Mouse (Mus musculus) monocyte, adult 5-6 weeks (primary cell): ENCODE measurements around the gene Nup107. TPM values are rescaled to one million over a fixed set of nuclear protein-coding genes. Genes with fewer than 3 reads are reported as not detected.

Experiments used
- ATAC-seq: fragments of 153-309, 156-312 bp; replicated peaks from 2 replicates; pipeline ENCODE4 v1.8.0; 2017; ENCODE audit warnings: mild to moderate bottlenecking; ENCODE audit not compliant: low TSS enrichment, insufficient number of reproducible peaks, severe bottlenecking, poor library complexity, low FRiP score
- total RNA-seq: library from RNA; stranded (forward); fragments of 200-1000, 200-491, 200-594 nt; gene quantifications from 3 replicates; pipeline ENCODE4 v1.2.3, GENCODE M21; 2017

The Nup107 gene
- total RNA-seq, 1 experiment from 2014 or later = 83.6 TPM

DNA sequence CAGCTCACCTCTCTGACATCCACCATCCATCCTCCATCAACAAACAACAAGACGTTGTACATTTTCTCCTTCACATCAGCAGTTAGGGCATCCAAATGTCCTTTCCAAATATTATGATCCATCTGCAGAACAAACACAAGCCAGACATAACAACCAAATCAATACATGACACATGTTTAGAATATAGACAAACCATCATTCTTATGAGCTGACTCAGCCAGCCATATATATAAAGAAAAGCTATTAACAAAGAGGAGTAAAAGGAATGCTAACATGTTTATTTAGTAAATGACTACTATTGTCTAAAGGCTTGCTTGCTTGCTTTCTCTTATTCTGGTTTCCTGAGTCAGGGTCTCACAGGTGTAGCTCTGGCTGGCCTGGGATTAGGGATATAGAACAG lies 35.2 kb downstream of the Nup107 start:
- no peak for ATAC-seq

- no peak for ATAC-seq
These were observed 35.7 kb downstream of the Nup107 start for GRCm38 (mm10) chr10:117756784-117757183.

GRCm38 (mm10) chr10:117755799-117756467 lies 36.6 kb downstream of the Nup107 start:
- 0 out of 2 replicates have a peak, but pooled peaks have one; percentile 12 for ATAC-seq

GRCm38 (mm10) chr10:117755086-117755798 lies 37.3 kb downstream of the Nup107 start:
- ATAC-seq = peak; percentile 63; the same call in 1 of the 2 replicates

- no peak for ATAC-seq
These were observed 37.9 kb downstream of the Nup107 start for GRCm38 (mm10) chr10:117754609-117754940.

- ATAC-seq = no peak
These were observed 38.5 kb downstream of the Nup107 start for GRCm38 (mm10) chr10:117753711-117754608.

- no peak for ATAC-seq
These were observed 39.5 kb downstream of the Nup107 start for GRCm38 (mm10) chr10:117752851-117753647.

GRCm38 (mm10) chr10:117752304-117752821 lies 40.1 kb downstream of the Nup107 start:
- no peak for ATAC-seq

GRCm38 (mm10) chr10:117751744-117752143 lies 40.8 kb downstream of the Nup107 start:
- ATAC-seq = no peak

GRCm38 (mm10) chr10:117751282-117751610 lies 41.3 kb downstream of the Nup107 start:
- ATAC-seq = no peak

GRCm38 (mm10) chr10:117750529-117751281 lies 41.8 kb downstream of the Nup107 start:
- ATAC-seq = no peak

- no peak for ATAC-seq
These were observed 42.6 kb downstream of the Nup107 start for GRCm38 (mm10) chr10:117749787-117750343.

- ATAC-seq = no peak
These were observed 43.3 kb downstream of the Nup107 start for GRCm38 (mm10) chr10:117749050-117749686.

DNA sequence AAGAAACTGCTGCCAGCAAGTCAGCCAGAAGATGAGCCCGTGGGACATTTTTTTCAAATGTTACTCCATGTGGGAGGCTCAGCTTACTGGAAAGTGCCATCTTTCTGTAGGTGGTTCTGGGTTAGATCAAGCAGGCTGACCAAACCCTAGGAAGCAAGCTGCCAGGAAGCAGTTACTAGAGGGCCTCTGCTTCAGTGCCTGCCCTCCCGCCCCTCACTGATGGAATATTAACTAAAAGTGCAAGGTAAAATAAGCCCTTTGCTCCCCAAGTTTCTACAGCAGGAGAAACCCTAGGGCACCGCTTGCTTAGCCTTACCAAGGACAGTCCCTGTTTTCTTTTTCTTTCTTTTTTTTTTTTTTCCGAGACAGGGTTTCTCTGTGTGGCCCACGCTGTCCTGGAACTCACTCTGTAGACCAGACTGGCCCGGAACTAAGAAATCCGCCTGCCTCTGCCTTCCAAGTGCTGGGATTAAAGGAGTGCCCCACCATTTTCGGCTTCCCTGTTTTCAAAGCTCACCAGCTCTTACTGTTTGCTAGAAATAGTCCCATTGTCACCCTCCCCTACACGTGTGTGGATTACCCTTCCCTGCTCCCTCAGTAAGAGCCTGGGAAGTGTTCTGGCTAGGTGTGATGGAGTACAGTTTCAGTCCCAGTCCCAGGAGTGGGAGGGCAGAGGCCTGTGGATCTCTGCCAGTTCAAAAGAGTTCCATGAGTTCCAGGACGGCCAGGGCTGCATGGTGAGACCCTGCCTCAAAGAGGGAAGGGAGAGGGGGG lies 44.0 kb downstream of the Nup107 start:
- ATAC-seq = no peak

GRCm38 (mm10) chr10:117747711-117748110 lies 44.8 kb downstream of the Nup107 start:
- no peak for ATAC-seq

DNA sequence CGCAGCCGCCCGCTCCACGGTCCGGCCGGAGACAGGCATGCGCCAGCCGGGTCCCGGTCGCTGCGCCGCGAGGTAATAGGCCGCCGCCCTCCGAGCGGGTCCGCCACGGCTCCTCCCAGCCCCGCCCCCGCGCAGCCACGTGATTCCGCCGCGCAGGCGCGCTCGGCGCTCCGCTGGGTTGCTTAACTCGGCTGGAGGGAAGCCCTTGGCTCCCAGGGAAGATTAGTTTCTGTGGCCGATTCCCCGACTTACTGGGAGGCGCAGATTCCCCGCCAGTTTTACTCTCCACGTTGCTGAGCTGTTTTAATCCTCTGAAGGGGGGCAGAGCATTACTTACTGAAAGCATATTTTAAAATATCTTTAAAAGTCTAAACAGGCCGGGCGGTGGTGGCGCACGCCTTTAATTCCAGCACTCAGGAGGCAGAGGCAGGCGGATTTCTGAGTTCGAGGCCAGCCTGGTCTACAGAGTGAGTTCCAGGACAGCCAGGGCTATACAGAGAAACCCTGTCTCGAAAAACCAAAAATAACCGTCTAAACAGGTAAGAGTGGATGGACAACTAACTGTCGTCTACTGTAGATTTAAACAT lies 46.1 kb downstream of the Nup107 start, which contains the start of gene Slc35e3:
Slc35e3 (minus strand) TSS at position 69 of the 587 bp plus-strand sequence.
- ATAC-seq = peak; percentile 60
